Mouse (Mus musculus): Measurements from ENCODE around the gene Aim2.

- no peak for TF ChIP-seq CTCF (IDR thresholded peaks at IDR 0.05; ENCODE audit: extremely low read depth, insufficient read length, insufficient replicate concordance, low read depth, low read length)
- no peak for TF ChIP-seq POLR2A (IDR thresholded peaks at IDR 0.05; ENCODE audit: low read depth, low read length)
These were observed 92.4 kb downstream of the Aim2 start for GRCm38 (mm10) chr1:173443061-173443460.
